Mouse (Mus musculus) MEL (cell line): ENCODE measurements around the gene Tmc6. TPM values are rescaled to one million over a fixed set of nuclear protein-coding genes. Genes with fewer than 3 reads are reported as not detected.
"Not testable (repeated sequence)": the region's sequence is repeated elsewhere in the genome, so short reads cannot be mapped to it uniquely, and the experiment has no call there.

Experiments used
- DNase-seq: peaks from one replicate; pipeline ENCODE4 v3.0.0; 2011; ENCODE audit warnings: low read depth, low spot score
- H3K27ac ChIP-seq: 2 replicates; pipeline ENCODE4 v1.5.1; 2012; ENCODE audit warnings: low read depth, mild to moderate bottlenecking, control low read depth, low read length, moderate library complexity; ENCODE audit not compliant: control insufficient read depth
- H3K27me3 ChIP-seq, 2 experiments: fragments of 150-350 bp in 1 of 2; sonication (generic) in 1 of 2; 2 replicates each; pipeline ENCODE4 v1.6.1; 2012; ENCODE audit warnings: low read length in 2 of 2, mild to moderate bottlenecking in 2 of 2, improper control_type of control experiment in 1 of 2, moderate library complexity in 1 of 2; ENCODE audit not compliant: insufficient read depth in 2 of 2, control insufficient read depth in 1 of 2
- H3K36me3 ChIP-seq, 2 experiments: 2 replicates each; pipeline ENCODE4 v1.6.1; 2012 to 2014; ENCODE audit warnings: low read length in 2 of 2, improper control_type of control experiment in 1 of 2, inconsistent platforms in 1 of 2, mild to moderate bottlenecking in 1 of 2; ENCODE audit not compliant: insufficient read depth in 2 of 2, control insufficient read depth in 1 of 2
- H3K4me1 ChIP-seq, 2 experiments: fragments of 150-350 bp in 1 of 2; sonication (generic) in 1 of 2; 2 replicates each; pipeline ENCODE4 v1.6.1; 2012; ENCODE audit warnings: low read length in 2 of 2, improper control_type of control experiment in 1 of 2, mild to moderate bottlenecking in 1 of 2; ENCODE audit not compliant: insufficient read depth in 2 of 2, control insufficient read depth in 1 of 2
- H3K4me3 ChIP-seq, 2 experiments: fragments of 150-350 bp in 1 of 2; sonication (generic) in 1 of 2; 2 replicates each; pipeline ENCODE4 v1.5.1; 2012; ENCODE audit warnings: low read depth in 2 of 2, low read length in 2 of 2, mild to moderate bottlenecking in 2 of 2, moderate library complexity in 2 of 2, control low read depth in 1 of 2, improper control_type of control experiment in 1 of 2; ENCODE audit not compliant: control insufficient read depth in 1 of 2, insufficient read depth in 1 of 2
- H3K79me2 ChIP-seq: 2 replicates; pipeline ENCODE4 v1.6.1; 2012; ENCODE audit warnings: mild to moderate bottlenecking, low read length, moderate library complexity; ENCODE audit not compliant: control insufficient read depth, poor library complexity, insufficient read depth
- H3K9ac ChIP-seq: 2 replicates; pipeline ENCODE4 v1.6.1; 2012; ENCODE audit warnings: low read depth, mild to moderate bottlenecking, control low read depth, low read length, moderate library complexity; ENCODE audit not compliant: control insufficient read depth, poor library complexity, severe bottlenecking
- H3K9me3 ChIP-seq: fragments of 150-350 bp; sonication (generic); replicated peaks from 2 replicates; pipeline ENCODE4 v1.6.1; 2012; ENCODE audit warnings: mild to moderate bottlenecking, low read length, improper control_type of control experiment, moderate library complexity; ENCODE audit not compliant: insufficient read depth
- CTCF ChIP-seq, 3 experiments: IDR thresholded peaks in 2 of 3; conservative IDR thresholded peaks in 1 of 3; 2 replicates each; pipeline ENCODE4 v1.5.1; 2011 to 2012; ENCODE audit warnings: low read length in 3 of 3, low read depth in 2 of 3, mild to moderate bottlenecking in 2 of 3, improper control_type of control experiment in 1 of 3, inconsistent platforms in 1 of 3, mixed read lengths in 1 of 3, moderate library complexity in 1 of 3; ENCODE audit not compliant: control insufficient read depth in 1 of 3, insufficient read depth in 1 of 3, poor library complexity in 1 of 3, severe bottlenecking in 1 of 3
- EP300 ChIP-seq, 2 experiments: IDR thresholded peaks; 2 replicates each; pipeline ENCODE4 v1.6.1; 2011; ENCODE audit warnings: improper control_type of control experiment in 2 of 2, low read length in 2 of 2, low read depth in 1 of 2, mild to moderate bottlenecking in 1 of 2
- HCFC1 ChIP-seq: IDR thresholded peaks from 2 replicates; pipeline ENCODE4 v1.6.1; 2012; ENCODE audit warnings: low read depth, mild to moderate bottlenecking, inconsistent platforms, low read length, improper control_type of control experiment, moderate library complexity
- MAZ ChIP-seq: IDR thresholded peaks from 2 replicates; pipeline ENCODE4 v1.6.1; 2012; ENCODE audit warnings: low read depth, mild to moderate bottlenecking, inconsistent platforms, low read length, improper control_type of control experiment
- MYC ChIP-seq: IDR thresholded peaks from 2 replicates; pipeline ENCODE4 v1.6.1; 2011; ENCODE audit warnings: low read depth, mild to moderate bottlenecking, low read length, improper control_type of control experiment, moderate library complexity
- NELFE ChIP-seq: IDR thresholded peaks from 2 replicates; pipeline ENCODE4 v1.6.1; 2011; ENCODE audit warnings: low read depth, low read length, improper control_type of control experiment
- NRF1 ChIP-seq: IDR thresholded peaks from 2 replicates; pipeline ENCODE4 v1.6.1; 2014; ENCODE audit warnings: low read depth, mild to moderate bottlenecking, inconsistent platforms, low read length, improper control_type of control experiment, moderate library complexity; ENCODE audit not compliant: poor library complexity, insufficient read depth, severe bottlenecking
- POLR2A ChIP-seq, 2 experiments: IDR thresholded peaks; 2 replicates each; pipeline ENCODE4 v1.6.1; 2011 to 2012; ENCODE audit warnings: low read length in 2 of 2, mild to moderate bottlenecking in 2 of 2, control low read depth in 1 of 2, improper control_type of control experiment in 1 of 2, low read depth in 1 of 2, moderate library complexity in 1 of 2; ENCODE audit not compliant: control insufficient read depth in 1 of 2, insufficient read depth in 1 of 2, poor library complexity in 1 of 2
- RAD21 ChIP-seq: IDR thresholded peaks from 2 replicates; pipeline ENCODE4 v1.6.1; 2011; ENCODE audit warnings: mild to moderate bottlenecking, low read depth, low read length, improper control_type of control experiment
- SIN3A ChIP-seq: IDR thresholded peaks from 2 replicates; pipeline ENCODE4 v1.6.1; 2012; ENCODE audit warnings: low read length, improper control_type of control experiment, inconsistent platforms
- SMC3 ChIP-seq: IDR thresholded peaks from 2 replicates; pipeline ENCODE4 v1.6.1; 2011; ENCODE audit warnings: low read depth, low read length, improper control_type of control experiment
- TAL1 ChIP-seq: IDR thresholded peaks from 2 replicates; pipeline ENCODE4 v1.6.1; 2012; ENCODE audit warnings: mild to moderate bottlenecking, inconsistent platforms, low read length, moderate library complexity, mixed read lengths
- TCF12 ChIP-seq: IDR thresholded peaks from 2 replicates; pipeline ENCODE4 v1.6.1; 2014; ENCODE audit warnings: low read depth, mild to moderate bottlenecking, inconsistent platforms, low read length, improper control_type of control experiment, moderate library complexity
- UBTF ChIP-seq: IDR thresholded peaks from 2 replicates; pipeline ENCODE4 v1.6.1; 2012; ENCODE audit warnings: low read depth, mild to moderate bottlenecking, inconsistent platforms, low read length, improper control_type of control experiment, moderate library complexity, borderline replicate concordance; ENCODE audit not compliant: insufficient read depth
- USF1 ChIP-seq: IDR thresholded peaks from 2 replicates; pipeline ENCODE4 v1.6.1; 2014; ENCODE audit warnings: low read depth, mild to moderate bottlenecking, inconsistent platforms, low read length, improper control_type of control experiment, moderate library complexity
- USF2 ChIP-seq, 2 experiments: IDR thresholded peaks; 2 replicates each; pipeline ENCODE4 v1.6.1; 2011 to 2012; ENCODE audit warnings: improper control_type of control experiment in 2 of 2, low read length in 2 of 2, borderline replicate concordance in 1 of 2, inconsistent platforms in 1 of 2, low read depth in 1 of 2, mild to moderate bottlenecking in 1 of 2; ENCODE audit not compliant: insufficient read depth in 1 of 2
- ZC3H11A ChIP-seq: IDR thresholded peaks from 2 replicates; pipeline ENCODE4 v1.6.1; 2012; ENCODE audit warnings: low read depth, mild to moderate bottlenecking, inconsistent platforms, low read length, improper control_type of control experiment
- ZMIZ1 ChIP-seq: IDR thresholded peaks from 2 replicates; pipeline ENCODE4 v1.6.1; 2012; ENCODE audit warnings: low read depth, mild to moderate bottlenecking, inconsistent platforms, low read length, improper control_type of control experiment, moderate library complexity
- polyA plus RNA-seq, 2 experiments: library from polyadenylated mRNA; stranded (reverse) in 1 of 2; unstranded in 1 of 2; fragments of >175 nt in 1 of 2; fragments of >200 nt in 1 of 2; gene quantifications; 2 replicates each; pipeline versions ENCODE4 v1.2.1 to v1.2.4; 2012; ENCODE audit warnings: low replicate concordance in 2 of 2, low read depth in 1 of 2; ENCODE audit not compliant: insufficient read length in 2 of 2, insufficient read depth in 1 of 2, missing spikeins in 1 of 2
- total RNA-seq: library from RNA; depleted of rRNA; stranded (reverse); fragments of 300-350 nt; gene quantifications from 2 replicates; pipeline ENCODE4 v1.2.3, GENCODE M21; 2012

The Tmc6 gene
- total and polyA plus RNA-seq, 3 experiments = 48.8 to 61.2 TPM; not detected in 1

- H3K36me3 ChIP-seq = peaks cover 6 to 12% of the 10 kb centered on the region in 2 experiments; a peak in 2 of 4 replicates
- no peak for DNase-seq
- no peak overlapping the region for H3K27ac ChIP-seq
- H3K27me3 ChIP-seq = no peaks in the 10 kb centered on the region
- H3K79me2 ChIP-seq = peaks cover 19% of the 10 kb centered on the region
- TF ChIP-seq POLR2A (IDR thresholded peaks at IDR 0.05; ENCODE audit: control insufficient read depth in 1 of 2, insufficient read depth in 1 of 2, low read depth in 1 of 2, low read length in 2 of 2, poor library complexity in 1 of 2) (peak in 1 of 2 experiments; percentile 10; a peak in 1 of 4 replicates), NELFE (no peak; the same call in 1 of the 2 replicates), EP300 (IDR thresholded peaks at IDR 0.05; ENCODE audit: low read depth in 1 of 2, low read length in 2 of 2) (no peak), CTCF (IDR thresholded peaks at IDR 0.05 in 2 of 3, conservative IDR thresholded peaks at IDR 0.05 in 1 of 3; ENCODE audit: control insufficient read depth in 1 of 3, insufficient read depth in 1 of 3, low read depth in 2 of 3, low read length in 3 of 3, poor library complexity in 1 of 3, severe bottlenecking in 1 of 3) (no peak), ZMIZ1 (0 out of 2 replicates have a peak, but pooled peaks have one; percentile 10)
- no peaks in the 10 kb centered on the region for H3K9me3 ChIP-seq
- H3K4me3 ChIP-seq = no peak overlapping the region
- peaks cover 3 to 12% of the 10 kb centered on the region in 2 experiments; a peak in 3 of 4 replicates for H3K4me1 ChIP-seq
- H3K9ac ChIP-seq = no peak overlapping the region
Observed at GRCm38 (mm10) chr11:117820173-117820572, 38.2 kb upstream of the Tmc6 start.

GRCm38 (mm10) chr11:117819095-117819494 lies 37.1 kb upstream of the Tmc6 start:
- no peak for DNase-seq
- Histone ChIP-seq H3K36me3 (peaks cover 7 to 9% of the 10 kb centered on the region in 2 experiments; a peak in 2 of 4 replicates), H3K27ac (no peak overlapping the region), H3K9me3 (no peaks in the 10 kb centered on the region), H3K27me3 (no peaks in the 10 kb centered on the region), H3K4me3 (no peak overlapping the region), H3K4me1 (peaks cover under 1 to 7% of the 10 kb centered on the region in 2 experiments; a peak in 3 of 4 replicates), H3K79me2 (peaks cover 10% of the 10 kb centered on the region), H3K9ac (no peak overlapping the region)
- TF ChIP-seq USF2 (IDR thresholded peaks at IDR 0.05; ENCODE audit: borderline replicate concordance in 1 of 2, insufficient read depth in 1 of 2, low read depth in 1 of 2, low read length in 2 of 2) (no peak), ZC3H11A (no peak), TCF12 (no peak), SMC3 (0 out of 2 replicates have a peak, but pooled peaks have one; percentile 4)

GRCm38 (mm10) chr11:117816389-117816996 lies 34.5 kb upstream of the Tmc6 start:
- Histone ChIP-seq H3K4me1 (peaks cover 0 to 2% of the 10 kb centered on the region in 2 experiments; a peak in 2 of 4 replicates), H3K36me3 (peaks cover 0 to 7% of the 10 kb centered on the region in 2 experiments; a peak in 1 of 4 replicates), H3K9me3 (no peaks in the 10 kb centered on the region)
- TF ChIP-seq MAZ (no peak), NRF1 (no peak), CTCF (IDR thresholded peaks at IDR 0.05 in 2 of 3, conservative IDR thresholded peaks at IDR 0.05 in 1 of 3; ENCODE audit: control insufficient read depth in 1 of 3, insufficient read depth in 1 of 3, low read depth in 2 of 3, low read length in 3 of 3, poor library complexity in 1 of 3, severe bottlenecking in 1 of 3) (no peak), RAD21 (no peak), TAL1 (no peak), USF1 (no peak), SMC3 (no peak), UBTF (no peak), MYC (no peak), TCF12 (no peak), SIN3A (no peak), ZMIZ1 (no peak), HCFC1 (no peak), NELFE (no peak)
- TF ChIP-seq, all 39 proteins: peak for 0
- no peak overlapping the region for H3K27ac ChIP-seq
- DNase-seq = no peak
- no peak overlapping the region for H3K9ac ChIP-seq
- H3K79me2 ChIP-seq = peaks cover 16% of the 10 kb centered on the region
- no peaks in the 10 kb centered on the region for H3K27me3 ChIP-seq
- H3K4me3 ChIP-seq = no peak overlapping the region

GRCm38 (mm10) chr11:117815850-117816249 lies 33.9 kb upstream of the Tmc6 start:
- not testable (repeated sequence) for H3K27ac ChIP-seq

More at GRCm38 (mm10) chr11:117815850-117816249, 33.9 kb upstream of the Tmc6 start:
- peaks cover 22% of the 10 kb centered on the region for H3K79me2 ChIP-seq
- H3K4me3 ChIP-seq, H3K9me3 ChIP-seq, H3K4me1 ChIP-seq, H3K36me3 ChIP-seq, H3K9ac ChIP-seq, H3K27me3 ChIP-seq: not testable (repeated sequence)
- peak; percentile 15 for DNase-seq
